Mouse (Mus musculus) layer of hippocampus, postnatal 10 days (tissue): ENCODE results near the gene Rad1. TPM values are rescaled to one million over a fixed set of nuclear protein-coding genes. Genes with fewer than 3 reads are reported as not detected.
A peak's percentile ranks its signal among the peaks of the same experiment; 100 is the strongest.
"Not testable (repeated sequence)": the region's sequence is repeated elsewhere in the genome, so short reads cannot be mapped to it uniquely, and the experiment has no call there.

ENCODE experiments used
- DNase-seq, 2 experiments: peaks; one replicate each; pipeline ENCODE4 v3.0.0; 2021; ENCODE audit warnings: low spot score in 2 of 2
- long read RNA-seq: library from polyadenylated mRNA; stranded (forward); transcript quantifications from one replicate; pipeline ENCODE4 v2.0.0, GENCODE M21; 2023
- total RNA-seq, 2 experiments: library from RNA; stranded (reverse); gene quantifications; 2 replicates each; pipeline ENCODE4 v1.2.3; 2021

Gene Rad1
- total RNA-seq: 10 to 100 TPM; 12.6 to 13.5 TPM
- long read RNA-seq, transcript Rad1-201 (6 exons, 1,514 nt): major isoform, 7 of 12 reads
- long read RNA-seq, partial matches to known transcripts: 1 of 12 reads
- long read RNA-seq, other reads (novel, unspliced or antisense): 4 of 12 reads

DNA sequence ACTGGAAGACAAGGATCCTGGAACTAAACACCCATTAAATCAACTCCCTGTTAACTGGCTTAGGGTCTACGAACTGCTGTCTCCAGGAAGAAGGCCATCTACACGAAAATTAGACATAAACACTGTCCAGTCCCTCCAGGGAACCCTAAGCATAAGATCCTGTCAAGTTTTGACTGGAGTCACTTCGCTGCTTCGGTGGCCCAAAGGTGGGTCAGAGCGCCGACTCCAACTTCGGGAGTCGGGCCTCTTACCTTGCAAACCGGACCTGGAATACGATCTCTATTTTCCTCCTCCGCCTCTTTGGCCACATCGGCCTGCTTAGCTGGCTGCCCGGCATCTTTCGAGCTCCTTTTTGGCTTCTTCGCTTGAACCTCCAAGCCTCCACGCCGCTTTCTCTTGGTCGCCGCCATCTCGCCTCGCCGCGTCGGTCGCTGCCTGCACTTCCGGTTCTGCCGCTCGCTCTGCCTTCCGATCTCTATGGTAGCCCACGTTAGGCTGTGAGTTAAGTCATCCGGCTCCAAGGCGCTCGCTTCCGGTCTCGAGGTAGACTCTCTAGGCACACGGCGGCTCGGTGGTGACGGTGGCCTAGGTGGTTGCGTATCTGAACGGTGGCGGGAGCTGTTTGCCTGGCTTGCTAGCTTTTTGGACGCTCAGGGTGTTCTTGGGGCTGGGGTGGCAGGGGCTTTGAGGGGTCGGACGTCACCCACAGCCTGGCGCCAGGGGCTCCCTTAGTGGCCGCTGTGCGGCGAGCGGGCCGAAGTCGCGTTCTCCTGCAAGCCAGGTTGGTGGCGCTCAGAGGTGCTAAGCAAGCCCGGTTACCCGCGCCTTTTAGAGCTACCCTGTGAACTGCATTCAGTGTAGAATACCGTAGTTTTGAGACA lies at the start of gene Rad1, which contains the start of gene Brix1:
Gene Rad1 (plus strand): TSS at position 535 of the 881 bp plus-strand sequence.
Gene Brix1 (minus strand): TSS at position 464 of the 881 bp plus-strand sequence.
- peak; percentile 92 to 93 for DNase-seq

DNA sequence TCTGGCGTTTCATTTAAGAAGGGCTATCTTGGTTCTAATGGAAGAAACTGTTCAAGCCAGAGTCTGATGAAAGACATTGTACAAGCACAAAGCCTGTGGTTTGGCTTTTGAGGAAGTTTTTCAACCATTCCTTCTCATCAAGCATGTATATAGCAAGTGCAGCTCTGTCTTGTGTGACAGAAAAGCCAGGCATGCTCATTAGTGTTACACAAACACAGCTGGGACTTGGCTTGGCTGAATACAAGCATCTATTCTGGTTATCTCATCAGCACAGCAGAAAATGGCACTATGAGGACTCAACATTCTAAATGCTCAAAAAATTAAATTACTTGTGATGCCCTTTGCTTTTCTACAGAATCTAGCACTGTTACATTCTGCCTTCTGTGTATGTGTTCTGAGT lies 48.9 kb upstream of the Rad1 start:
- DNase-seq: no peak

DNA sequence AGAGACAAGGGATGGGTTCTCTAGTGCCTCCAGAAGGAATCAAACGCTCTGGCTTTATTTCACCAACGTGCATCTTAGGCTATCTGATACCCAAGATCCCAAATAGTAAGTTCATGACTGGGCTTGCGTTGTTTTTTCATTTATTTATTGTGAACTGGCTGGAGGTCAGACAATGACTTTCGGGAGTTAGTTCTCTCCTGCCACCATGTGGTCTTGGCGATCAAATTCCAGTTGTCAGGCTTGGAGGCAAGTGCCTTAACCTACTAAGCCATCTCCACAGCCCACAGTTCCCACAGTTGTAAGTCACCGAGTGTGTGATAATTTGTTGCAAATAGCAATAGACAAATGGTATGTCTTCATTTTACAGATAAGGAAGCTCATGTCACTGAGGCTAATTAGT lies 45.9 kb upstream of the Rad1 start:
- DNase-seq: no peak

DNA sequence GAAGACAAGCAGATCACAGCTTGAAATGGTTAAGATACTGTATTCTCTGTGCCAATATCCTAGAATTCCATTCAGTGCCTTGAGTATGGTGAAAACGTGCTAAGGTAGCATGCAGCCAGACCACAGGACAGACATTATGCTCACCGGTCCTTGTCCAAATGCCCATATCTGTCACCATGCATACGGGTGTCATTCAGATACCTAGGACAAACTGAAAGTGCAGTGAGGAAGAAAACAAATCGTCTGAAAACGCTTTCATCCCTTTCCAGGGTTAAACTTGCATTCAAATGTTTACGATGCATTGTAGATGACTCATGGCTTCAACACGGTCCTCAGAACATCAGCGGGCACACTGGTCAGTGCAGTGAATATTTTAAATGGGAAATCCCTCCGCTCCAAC lies 44.3 kb upstream of the Rad1 start:
- DNase-seq: no peak

DNA sequence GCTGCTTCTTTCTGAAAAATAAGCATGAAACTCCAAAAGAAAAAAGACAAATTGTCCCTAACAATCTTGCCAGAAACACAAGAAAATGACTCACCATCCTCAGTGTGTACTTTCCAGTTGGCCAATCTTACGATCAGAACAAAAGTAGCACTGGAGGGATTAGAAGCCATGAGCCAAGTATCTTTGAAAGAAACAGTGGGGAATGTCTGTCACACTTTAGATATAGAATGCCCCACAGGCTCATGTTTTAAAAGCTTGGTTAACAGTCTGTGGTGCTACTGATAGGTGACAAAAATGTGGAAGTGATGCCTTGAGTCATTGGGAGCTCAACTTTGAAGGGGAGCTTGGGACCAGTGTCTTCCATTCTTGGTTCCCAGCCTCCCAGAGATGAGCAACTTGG lies 43.5 kb upstream of the Rad1 start:
- DNase-seq: no peak

DNA sequence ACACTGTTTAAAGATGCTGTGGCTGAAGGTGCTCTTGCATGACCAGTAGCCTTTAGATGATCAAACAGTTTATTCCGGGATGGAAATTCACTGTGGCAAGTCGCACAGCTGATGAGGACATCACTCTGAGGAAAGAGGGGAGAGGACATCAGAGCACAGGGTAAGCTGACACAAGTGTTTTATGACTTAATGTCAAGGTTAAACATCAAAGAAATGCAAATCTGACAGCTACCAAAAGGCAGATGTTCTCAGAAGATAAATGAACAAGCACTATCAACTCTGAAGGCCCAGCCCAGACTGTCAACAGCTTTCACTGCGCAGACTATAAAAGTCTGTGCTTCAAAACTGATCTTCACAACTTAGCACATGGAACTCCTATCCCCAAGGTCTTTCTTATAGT lies 38.7 kb upstream of the Rad1 start:
- DNase-seq: no peak

DNA sequence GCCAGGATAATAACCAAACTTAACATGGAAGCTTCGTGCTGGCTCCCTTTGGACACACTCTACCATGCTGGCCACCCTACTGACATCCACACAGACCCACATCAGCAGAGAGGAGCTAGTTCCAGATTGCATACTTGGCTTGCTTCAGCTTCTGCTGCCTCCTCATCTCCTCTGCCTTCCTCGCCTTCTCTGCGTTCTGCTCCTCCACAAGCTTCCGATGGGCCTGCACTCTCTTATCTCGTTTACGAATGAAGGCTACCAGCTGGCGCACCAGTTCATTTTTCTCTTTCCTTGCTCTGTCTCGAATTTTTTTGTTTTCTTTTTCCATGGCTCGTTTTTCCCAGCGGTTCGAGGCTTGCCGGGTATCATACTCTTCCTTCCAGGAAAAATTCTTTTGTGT lies 24.8 kb upstream of the Rad1 start:
- no peak for DNase-seq

DNA sequence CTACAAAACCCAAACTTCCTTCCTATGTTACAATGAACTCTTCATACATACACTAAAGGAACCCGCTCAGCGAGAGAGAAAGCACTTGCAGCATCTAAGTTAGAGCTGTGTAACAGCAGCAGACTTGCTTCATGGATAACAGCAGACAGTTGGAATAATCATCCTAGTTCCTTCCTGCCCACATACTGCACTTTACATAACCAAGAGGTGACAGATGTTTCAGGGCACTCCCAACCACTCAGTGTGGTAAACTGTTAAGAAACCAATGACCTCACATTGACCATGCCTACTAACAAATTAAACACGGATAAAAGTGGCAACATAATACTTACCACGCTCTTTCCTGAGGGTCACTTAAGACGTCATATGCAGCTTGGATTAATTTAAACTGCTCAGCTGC lies 22.3 kb upstream of the Rad1 start:
- DNase-seq: no peak

DNA sequence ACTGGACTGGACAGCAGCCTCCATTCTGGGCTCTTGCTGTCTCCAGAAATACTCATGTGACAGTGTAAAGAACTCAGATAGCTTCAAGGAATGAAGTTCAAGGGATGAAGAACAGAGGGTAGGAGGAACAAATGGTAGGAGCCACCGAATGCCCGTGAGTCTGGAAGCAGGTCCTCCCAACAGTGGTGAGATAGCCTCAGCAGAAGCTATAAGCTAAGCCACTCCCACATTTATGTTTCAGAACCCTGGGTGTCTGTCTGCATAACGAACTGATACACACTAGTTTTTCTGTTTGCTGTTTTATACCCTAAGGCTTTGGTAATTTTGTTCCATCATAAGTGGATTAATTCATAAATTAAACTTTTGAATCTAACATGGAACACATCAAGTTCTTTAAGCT lies 21.1 kb upstream of the Rad1 start:
- DNase-seq: no peak

DNA sequence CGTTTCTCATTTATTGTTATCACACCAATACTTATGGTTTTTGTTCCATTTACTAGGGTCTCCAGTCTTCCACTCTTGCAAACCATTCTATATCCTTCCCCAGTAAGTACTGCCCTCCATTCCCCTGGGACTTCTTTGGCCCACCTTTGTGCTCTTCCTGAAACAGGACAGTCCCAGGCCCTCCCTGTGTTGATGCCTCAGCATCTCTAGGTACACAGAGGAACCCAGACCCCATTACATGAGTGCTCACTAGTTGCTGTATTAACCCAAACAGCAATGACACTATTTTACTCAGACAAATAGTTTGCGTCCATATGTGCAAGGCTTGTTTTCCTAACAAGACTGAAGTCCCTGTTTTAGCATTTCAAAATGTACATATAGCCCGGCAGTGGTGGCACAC lies 17.1 kb upstream of the Rad1 start:
- no peak for DNase-seq

DNA sequence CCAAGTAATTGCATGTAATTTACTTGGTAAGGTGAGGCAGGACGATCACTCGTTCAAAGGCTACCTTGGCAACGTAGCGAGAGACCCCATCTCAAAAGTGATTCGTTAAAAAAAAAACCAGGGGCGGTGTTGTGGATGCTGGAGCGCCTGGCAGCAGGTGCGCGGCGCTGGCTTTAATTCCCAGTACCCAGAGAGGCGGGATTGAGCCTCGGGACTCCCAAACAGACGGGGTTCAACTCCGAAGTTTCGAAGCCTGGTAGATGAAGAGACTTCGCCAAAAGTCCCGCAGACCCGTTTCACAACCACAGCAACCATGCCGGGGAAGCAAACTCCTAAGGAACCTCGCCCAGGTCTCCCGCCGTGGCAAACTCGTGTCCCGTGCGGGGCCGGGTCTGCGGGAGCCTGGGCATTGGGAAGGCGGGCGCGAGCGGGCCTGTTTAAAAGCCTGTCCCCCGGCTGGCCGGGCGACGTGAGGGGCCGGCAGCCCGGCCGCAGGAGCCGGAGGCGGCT lies 16.1 kb upstream of the Rad1 start:
- DNase-seq: peak in 1 of 2 experiments; percentile 37

DNA sequence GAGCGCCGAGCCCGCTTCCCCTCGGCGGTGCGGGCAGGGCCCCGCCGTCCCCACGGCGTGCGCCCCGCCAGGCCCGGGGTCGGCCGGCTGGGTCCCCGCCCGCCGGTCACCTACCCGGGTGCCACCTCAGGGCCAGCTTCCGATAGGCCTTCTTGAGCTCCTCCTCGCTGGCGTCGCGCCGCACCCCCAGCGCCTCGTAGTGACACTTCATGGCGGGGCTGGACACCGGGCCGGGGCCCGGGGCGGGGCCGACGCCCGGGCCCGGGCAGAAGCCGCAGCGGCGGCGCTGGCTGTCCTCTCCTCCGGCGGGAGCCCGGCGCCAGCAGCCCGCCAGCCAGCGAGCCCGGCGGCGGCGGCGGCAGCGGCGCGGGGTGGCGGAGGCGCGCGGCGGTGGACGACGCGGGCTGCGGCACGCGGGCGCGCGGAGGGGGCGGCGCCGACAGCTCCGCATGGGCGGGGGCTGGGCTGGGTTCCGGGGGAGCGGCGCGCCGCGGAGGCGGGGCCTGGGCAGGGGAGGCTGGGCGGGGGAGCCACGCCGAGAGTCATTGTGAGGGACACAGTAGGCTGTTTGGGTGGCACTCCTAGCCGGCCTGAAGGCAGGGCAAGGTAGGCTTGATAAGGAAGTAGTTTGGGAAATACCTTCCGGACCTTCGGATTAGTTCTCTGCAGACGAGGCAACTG lies 15.5 kb upstream of the Rad1 start, which contains the start of gene Dnajc21:
Gene Dnajc21 (minus strand): TSS at position 366 of the 681 bp plus-strand sequence.
- DNase-seq: peak; percentile 73 to 84

DNA sequence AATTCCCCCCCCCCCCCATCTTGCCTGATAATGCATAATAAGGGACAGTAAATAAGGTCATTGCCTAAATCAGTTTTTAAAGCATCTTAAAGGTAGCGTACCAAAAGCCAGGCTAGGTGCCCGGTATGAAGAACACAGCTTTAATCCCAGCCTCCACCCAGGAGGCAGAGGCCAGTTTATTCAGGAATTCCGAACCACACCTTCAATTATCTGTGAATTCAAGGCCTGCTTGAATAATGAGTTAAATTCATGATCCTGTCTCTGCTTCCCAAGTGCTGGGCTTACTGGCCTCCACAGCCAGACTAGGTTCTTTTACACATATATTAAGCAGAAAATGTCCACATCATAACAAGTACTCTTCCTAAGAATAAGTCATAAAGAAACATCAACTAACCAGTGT lies 14.9 kb upstream of the Rad1 start:
- DNase-seq: no peak

DNA sequence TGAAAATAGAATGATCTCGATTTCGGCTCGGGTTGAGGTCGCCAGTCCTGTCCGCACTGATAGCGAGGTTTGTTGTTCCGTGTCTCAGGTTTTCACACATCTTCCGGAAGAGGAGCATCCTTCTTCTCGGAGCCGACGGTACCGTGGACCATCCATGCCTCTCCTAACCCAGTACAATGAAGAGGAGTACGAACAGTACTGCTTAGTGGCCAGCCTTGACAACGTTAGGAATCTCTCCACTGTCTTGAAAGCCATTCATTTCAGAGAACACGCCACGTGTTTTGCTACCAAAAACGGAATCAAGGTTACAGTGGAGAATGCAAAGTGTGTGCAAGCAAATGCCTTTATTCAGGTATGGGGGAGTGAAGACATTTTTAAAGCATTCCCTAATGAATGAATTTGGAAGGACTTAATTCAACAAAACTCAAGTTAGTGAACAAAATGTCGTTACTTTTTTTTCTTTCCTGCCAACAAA lies 584 bp downstream of the Rad1 start:
- DNase-seq: no peak

DNA sequence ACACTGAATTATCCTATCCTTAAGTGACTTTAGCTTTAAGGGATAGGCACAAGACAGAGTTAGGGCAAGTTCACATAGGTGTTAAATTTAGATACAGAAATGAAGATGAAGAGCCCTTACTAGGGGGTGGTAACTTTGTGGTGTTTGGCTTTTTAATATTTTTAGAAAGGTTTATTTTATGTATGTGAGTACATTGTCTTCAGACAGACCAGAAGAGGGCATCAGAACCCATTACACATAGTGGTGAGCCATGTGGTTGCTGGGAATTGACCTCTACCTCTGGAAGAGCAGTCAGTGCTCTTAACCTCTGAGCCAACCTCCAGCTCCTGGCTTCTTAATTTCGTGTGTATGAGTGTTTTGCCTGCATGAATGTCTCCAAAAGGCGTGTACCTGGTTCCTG lies 1.4 kb downstream of the Rad1 start:
- DNase-seq: no peak

DNA sequence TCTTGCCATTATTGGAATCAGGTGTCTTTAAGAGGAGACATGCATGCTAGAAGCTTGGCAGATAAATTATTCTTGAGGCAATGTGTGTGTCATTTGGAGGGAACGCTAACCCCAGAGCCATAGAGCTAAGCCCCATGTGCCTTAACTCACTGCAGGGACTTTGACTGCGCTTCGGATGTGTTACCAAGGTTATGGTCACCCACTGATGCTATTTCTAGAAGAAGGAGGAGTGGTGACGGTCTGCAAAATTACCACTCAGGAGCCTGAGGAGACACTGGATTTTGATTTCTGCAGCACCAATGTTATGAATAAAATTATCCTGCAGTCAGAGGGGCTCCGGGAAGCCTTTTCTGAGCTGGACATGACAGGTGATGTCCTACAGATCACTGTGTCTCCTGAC lies 4.3 kb downstream of the Rad1 start:
- DNase-seq: no peak

DNA sequence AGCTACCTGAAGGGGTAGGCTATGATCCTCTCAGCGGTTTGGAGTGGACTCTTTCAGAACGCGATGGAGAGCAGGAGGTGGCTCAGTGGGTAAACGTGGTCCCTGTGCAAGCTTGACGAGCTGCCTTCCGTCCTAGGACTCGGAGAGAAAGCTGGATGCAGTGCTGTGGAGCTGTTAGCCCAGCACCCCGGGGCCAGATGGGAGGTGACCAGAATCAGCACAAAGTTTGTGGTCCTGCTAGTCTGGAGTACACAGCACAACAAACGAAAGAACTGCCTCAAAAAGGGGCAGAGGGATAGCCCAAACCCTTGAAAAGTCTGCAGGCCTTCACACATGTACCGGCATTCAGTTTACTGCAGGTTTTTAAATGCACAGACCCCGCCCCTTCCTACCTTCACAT lies 10.1 kb downstream of the Rad1 start:
- DNase-seq: no peak

DNA sequence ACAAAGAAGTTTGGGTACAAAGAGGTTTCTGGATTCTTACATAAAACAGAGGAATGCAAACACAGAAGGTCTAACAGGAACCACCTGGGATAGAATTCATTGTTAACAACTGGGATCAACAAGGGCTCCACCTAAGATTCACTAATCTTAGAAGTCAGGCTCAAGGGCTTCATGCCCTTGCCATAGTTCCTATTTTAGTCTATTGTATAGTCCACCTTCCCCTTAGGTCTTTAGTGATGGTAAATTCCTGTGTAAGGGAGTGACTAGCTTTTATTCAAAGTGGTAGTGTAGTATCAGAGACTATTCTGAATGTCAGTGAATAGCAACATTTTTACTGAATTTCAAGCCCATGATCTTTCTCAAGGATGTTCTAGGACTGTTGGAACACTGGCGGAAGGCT lies 10.9 kb downstream of the Rad1 start:
- not testable (repeated sequence) for DNase-seq

DNA sequence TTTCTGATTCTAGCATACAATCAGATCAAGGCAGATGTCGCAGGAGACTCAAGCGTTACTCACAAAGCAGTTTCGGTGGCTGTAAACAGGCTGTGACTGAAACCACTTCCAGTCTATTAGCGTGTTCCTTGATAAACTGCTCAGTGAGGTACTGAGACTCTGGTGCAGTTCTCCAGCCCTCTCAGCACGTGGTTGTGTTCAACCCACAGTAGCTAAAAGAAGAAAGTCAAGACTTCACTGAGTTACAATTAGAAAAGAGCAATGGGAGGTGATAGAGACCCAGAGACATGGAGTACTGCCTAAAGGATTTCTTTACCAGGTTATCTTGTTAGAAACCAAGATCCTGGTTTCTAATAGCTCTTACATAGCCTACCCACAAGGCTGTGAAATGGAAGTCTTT lies 13.8 kb downstream of the Rad1 start:
- no peak for DNase-seq

DNA sequence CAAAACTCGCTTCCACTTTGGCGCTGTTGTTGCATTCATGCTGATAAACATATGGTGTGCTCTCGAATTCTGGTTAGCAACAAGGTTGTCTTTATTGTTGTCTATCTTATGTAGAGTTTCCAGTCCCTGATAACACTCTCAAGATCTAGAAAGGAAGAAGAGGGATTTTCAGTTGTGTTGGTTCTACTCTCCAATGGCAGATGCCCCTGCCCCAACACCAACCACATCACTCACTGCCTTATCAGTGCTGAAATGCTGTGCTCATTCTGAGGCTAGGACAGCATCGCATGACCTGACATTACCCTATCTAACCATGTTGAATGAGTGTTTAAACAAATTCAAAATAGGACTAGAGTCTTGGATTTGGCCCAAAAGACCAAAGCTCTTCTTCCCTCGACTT lies 14.2 kb downstream of the Rad1 start:
- no peak for DNase-seq

DNA sequence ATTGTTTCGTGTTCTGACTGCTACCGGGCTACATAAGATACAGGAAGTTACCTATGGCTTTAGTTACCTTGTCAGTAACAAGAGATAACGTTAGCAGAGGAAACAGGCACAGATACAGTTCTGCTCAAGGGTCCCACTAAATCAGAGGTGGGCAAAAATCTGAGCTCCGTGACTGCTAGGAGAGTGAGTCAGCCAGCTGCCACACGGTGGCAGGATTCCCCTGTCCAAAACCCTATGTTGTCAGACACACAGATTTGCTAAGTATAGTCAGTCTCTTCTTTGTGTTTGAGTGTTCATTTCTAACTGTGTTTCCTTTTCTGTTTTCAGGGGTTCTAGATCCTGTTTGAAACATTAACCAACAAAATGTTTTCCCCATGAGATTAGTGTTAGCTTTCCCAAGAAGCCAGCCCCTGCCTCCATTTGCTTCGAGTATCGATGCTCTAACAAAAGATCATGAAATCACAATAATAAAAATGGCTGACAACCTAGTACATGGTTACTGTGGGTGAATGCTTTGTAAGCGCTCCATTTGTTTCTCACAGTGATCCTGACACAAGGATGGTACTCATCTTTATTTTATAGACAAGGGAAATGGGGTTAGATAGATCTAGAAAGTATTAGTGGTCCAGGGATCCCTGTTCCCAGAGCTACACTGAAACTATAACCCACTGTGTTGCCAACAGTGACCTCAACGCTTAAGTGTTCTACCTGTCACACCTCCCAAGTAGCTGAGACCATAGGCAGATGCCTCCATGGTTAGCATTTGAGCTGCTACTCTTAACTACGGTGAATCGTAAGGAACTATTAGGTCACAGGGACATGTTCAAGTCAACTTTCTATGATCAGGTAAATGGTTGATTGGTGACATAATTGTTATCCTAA lies 15.3 kb downstream of the Rad1 start:
- DNase-seq: peak; percentile 70 to 77
